ENCODE assay signal across 9 mouse cellular contexts in genomic region chr2:147194711-147195615, GRCm38 (mm10). TPM values are rescaled to one million over a fixed set of nuclear protein-coding genes. Genes with fewer than 3 reads are reported as not detected.
DNase-seq lines count a peak whose midpoint lies in the region; ATAC-seq and TF ChIP-seq lines count a peak whose summit lies in the region.
"Had no signal": no experiment of that assay in that cellular context is flagged by ENCODE, and none has a peak within 500 bp of the region (broad histone marks: within the 10 kb centered on the region; RNA-seq: fewer than 3 reads in every experiment).

No protein-coding gene starts in this region.

- peaks cover 71% of the 10 kb centered on the region for H3K27me3 ChIP-seq in embryonic facial prominence, embryonic 11.5 days (ENCODE audit: control insufficient read depth, insufficient read depth, low read length)
- H3K27me3 ChIP-seq in intestine, postnatal 0 days (replicated peaks; ENCODE audit: control insufficient read depth, insufficient read depth, low read length), result peaks cover 63% of the 10 kb centered on the region
- H3K27me3 ChIP-seq in neural tube, embryonic 15.5 days (replicated peaks), result peaks cover 90% of the 10 kb centered on the region

- H3K4me2 ChIP-seq in embryonic facial prominence, embryonic 11.5 days (ENCODE audit: low read depth, low read length), result peak overlapping the region; percentile 54
- peak overlapping the region; percentile 61 for H3K4me2 ChIP-seq in intestine, postnatal 0 days (replicated peaks; ENCODE audit: low read depth)
- peak overlapping the region; percentile 61 for H3K4me2 ChIP-seq in neural tube, embryonic 15.5 days

- no peak for TF ChIP-seq CTCF in layer of hippocampus, adult 2 months (conservative IDR thresholded peaks at IDR 0.05)
- no peak for TF ChIP-seq CTCF in intestine, postnatal 0 days (IDR thresholded peaks at IDR 0.05; ENCODE audit: low read depth)

- peaks cover 2% of the 10 kb centered on the region for H3K4me1 ChIP-seq in embryonic facial prominence, embryonic 11.5 days (ENCODE audit: control insufficient read depth, insufficient read depth, low read length)
- H3K4me1 ChIP-seq in intestine, postnatal 0 days (replicated peaks; ENCODE audit: control insufficient read depth, insufficient read depth, low read length), result no peaks in the 10 kb centered on the region
- peaks cover 22% of the 10 kb centered on the region for H3K4me1 ChIP-seq in neural tube, embryonic 15.5 days

- H3K9me3 ChIP-seq in embryonic facial prominence, embryonic 11.5 days (replicated peaks; ENCODE audit: control insufficient read depth, low read length), result no peaks in the 10 kb centered on the region
- H3K9me3 ChIP-seq in intestine, postnatal 0 days (ENCODE audit: control insufficient read depth), result no peaks in the 10 kb centered on the region
- H3K9me3 ChIP-seq in neural tube, embryonic 15.5 days (replicated peaks), result no peaks in the 10 kb centered on the region

- WGBS in embryonic facial prominence, embryonic 11.5 days, result under 1% methylated on average over 62 of the region's 71 CpGs
- 2% methylated on average over 70 of the region's 71 CpGs for WGBS in intestine, postnatal 0 days
- WGBS in neural tube, embryonic 15.5 days, result under 1% methylated on average over 68 of the region's 71 CpGs

- H3K9ac ChIP-seq in embryonic facial prominence, embryonic 11.5 days (replicated peaks; ENCODE audit: low read length), result no peak overlapping the region
- no peak overlapping the region for H3K9ac ChIP-seq in intestine, postnatal 0 days (ENCODE audit: low read depth, low read length)
- H3K9ac ChIP-seq in neural tube, embryonic 15.5 days (replicated peaks), result no peak overlapping the region

- H3K36me3 ChIP-seq in embryonic facial prominence, embryonic 11.5 days (replicated peaks; ENCODE audit: control insufficient read depth, insufficient read depth, low read depth, low read length), result no peaks in the 10 kb centered on the region
- H3K36me3 ChIP-seq in intestine, postnatal 0 days (ENCODE audit: control insufficient read depth, insufficient read depth), result no peaks in the 10 kb centered on the region
- H3K36me3 ChIP-seq in neural tube, embryonic 15.5 days, result no peaks in the 10 kb centered on the region

- H3K27ac ChIP-seq in layer of hippocampus, adult 2 months, result no peak overlapping the region
- no peak overlapping the region for H3K27ac ChIP-seq in embryonic facial prominence, embryonic 11.5 days (replicated peaks; ENCODE audit: low read depth, low read length)
- no peak overlapping the region for H3K27ac ChIP-seq in intestine, postnatal 0 days (ENCODE audit: low read depth, low read length)
- no peak overlapping the region for H3K27ac ChIP-seq in neural tube, embryonic 15.5 days (replicated peaks)

- no peak for DNase-seq in layer of hippocampus, adult 2 months (ENCODE audit: low spot score in 2 of 2)
- DNase-seq in layer of hippocampus, adult 18-20 months (ENCODE audit: low spot score in 2 of 2), result no peak
- DNase-seq in embryonic facial prominence, embryonic 11.5 days (ENCODE audit: low spot score), result peak; percentile 34
- no peak for DNase-seq in adrenal gland, postnatal 4 days (ENCODE audit: low spot score in 2 of 2)
- no peak for DNase-seq in urinary bladder, postnatal 25 days (ENCODE audit: low spot score)
- DNase-seq: thymus, postnatal 14 days had no signal

- peak; percentile 49; the same call in 1 of the 2 replicates for ATAC-seq in embryonic facial prominence, embryonic 11.5 days (replicated peaks; ENCODE audit: insufficient number of reproducible peaks, low FRiP score, low TSS enrichment, low read depth)
- ATAC-seq in intestine, postnatal 0 days, result peak; percentile 27; the same call in 1 of the 2 replicates
- ATAC-seq in neural tube, embryonic 15.5 days (ENCODE audit: low FRiP score), result peak; percentile 26; the same call in 1 of the 2 replicates
- ATAC-seq in activated CD4-positive, CD25-positive, alpha-beta regulatory T cell, adult 4 months, result no peak

- peak overlapping the region; percentile 44 for H3K4me3 ChIP-seq in layer of hippocampus, adult 2 months
- peak overlapping the region; percentile 23 for H3K4me3 ChIP-seq in embryonic facial prominence, embryonic 11.5 days (ENCODE audit: low read depth, low read length)
- H3K4me3 ChIP-seq in intestine, postnatal 0 days (ENCODE audit: low read depth, low read length), result peak overlapping the region; percentile 33
- peak overlapping the region; percentile 36 for H3K4me3 ChIP-seq in neural tube, embryonic 15.5 days (replicated peaks)

RNA-seq across cellular contexts. Expression of gene Nkx2-2, which starts 0.9 kb away (rescaled TPM):
- 1 to 10 TPM; 4.6 to 7.0 TPM for total RNA-seq in layer of hippocampus, adult 2 months (2021)
- 1 to 10 TPM; 3.2 to 5.6 TPM for total RNA-seq in layer of hippocampus, adult 18-20 months (2021)
- polyA plus RNA-seq in embryonic facial prominence, embryonic 11.5 days (2014; fragmentation: Nextera tagmentation; extraction: Ambion mirVana), result 2.8 and 4.2 TPM in 2 replicates
- 1.3 and 1.4 TPM in 2 replicates for polyA plus RNA-seq in intestine, postnatal 0 days (2015; fragmentation: Nextera tagmentation; extraction: Ambion mirVana)
- 5.0 and 5.4 TPM in 2 replicates for polyA plus RNA-seq in neural tube, embryonic 15.5 days (2015; fragmentation: Nextera tagmentation; extraction: Ambion mirVana)
- total RNA-seq in adrenal gland, postnatal 4 days (2021), result 1 to 10 TPM in 1 of 2 experiments, under 1 TPM in 1; 0.14 to 2.6 TPM
- polyA plus RNA-seq in activated CD4-positive, CD25-positive, alpha-beta regulatory T cell, adult 4 months (2017; shearing (Covaris generic)), result not detected
